Mouse (Mus musculus) lung, postnatal 4 days (tissue): Measurements from ENCODE around the gene Spice1.

ENCODE experiments used
- DNase-seq, 2 experiments: peaks; one replicate each; pipeline ENCODE4 v3.0.0; 2021

The Spice1 gene

DNA sequence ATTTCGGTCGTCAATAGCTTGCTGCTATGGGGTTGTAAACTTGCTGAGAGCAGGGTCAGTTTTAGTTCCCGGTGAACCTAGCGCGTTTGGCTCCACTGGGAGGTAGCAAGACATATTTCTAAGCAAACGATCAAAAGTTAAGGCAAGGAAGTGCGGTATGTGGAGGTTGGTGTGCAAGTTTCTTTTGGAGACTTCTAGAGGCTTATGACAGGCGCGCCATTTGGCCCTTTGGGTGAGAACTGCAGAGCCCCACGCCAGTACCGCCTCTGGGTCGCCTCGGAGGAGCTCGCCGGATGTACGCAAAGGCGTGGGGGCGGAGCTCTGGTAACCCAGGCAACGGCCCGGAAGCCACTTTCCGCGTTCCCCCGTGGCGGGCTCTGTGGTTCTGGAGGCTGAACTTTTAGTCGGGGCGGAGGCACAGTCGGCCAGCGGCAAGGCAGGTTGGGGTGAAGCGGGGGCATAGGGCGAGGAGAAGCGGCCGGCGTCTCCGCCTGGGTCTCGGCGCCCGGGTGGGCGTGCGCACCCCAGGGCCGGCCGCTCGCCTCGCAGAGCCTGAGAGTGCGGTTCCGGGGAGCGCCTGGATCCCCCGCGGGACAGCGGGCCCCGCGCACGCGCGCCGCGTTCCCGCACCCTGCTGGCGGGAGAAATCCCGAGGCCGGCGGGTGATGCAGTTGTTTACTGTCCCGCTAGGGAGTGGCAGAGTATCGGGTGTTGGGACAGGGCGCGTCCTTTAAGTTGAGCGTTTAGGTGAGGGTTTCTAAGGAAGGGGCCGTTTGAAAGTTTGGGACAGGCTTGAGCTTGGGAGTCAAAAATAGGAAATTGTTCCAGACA, at the start of gene Spice1:
Gene Spice1, plus strand, starts transcription at position 51 of the 831 bp plus-strand sequence.
- DNase-seq = peak; percentile 96

DNA sequence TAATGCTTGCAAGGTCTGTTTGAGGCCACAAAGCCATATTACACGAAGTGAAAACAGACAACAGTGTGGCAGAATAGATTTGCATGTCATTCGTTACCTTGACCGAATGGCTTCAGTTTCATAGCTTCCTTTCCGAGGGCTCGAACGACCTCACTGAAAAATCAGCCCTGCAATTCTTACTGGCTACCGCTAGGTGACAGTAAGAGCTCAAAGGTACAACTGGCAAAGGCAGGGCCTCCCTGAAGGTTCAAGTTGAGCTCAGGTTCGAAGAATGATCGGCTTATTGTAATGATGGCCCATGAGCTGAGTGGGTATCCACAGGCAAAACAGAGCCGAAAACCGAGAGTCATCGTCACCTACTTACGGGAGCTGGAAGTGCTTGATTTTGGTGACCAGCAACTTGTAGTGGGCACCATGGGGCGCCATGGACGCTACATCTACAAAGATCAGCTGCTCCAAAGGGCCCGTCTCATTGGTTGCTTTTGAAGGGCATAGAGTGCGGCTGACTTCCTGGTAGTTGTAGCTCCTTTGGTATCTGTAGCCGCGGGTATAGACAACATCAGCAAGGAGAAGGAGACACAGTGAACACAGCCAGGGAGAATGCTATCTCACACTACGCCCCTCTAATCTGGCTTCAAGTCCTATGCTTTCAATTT, 47.4 kb upstream of the Spice1 start:
- no peak for DNase-seq

GRCm38 (mm10) chr16:44302126-44302892, 44.6 kb upstream of the Spice1 start:
- DNase-seq = no peak

DNA sequence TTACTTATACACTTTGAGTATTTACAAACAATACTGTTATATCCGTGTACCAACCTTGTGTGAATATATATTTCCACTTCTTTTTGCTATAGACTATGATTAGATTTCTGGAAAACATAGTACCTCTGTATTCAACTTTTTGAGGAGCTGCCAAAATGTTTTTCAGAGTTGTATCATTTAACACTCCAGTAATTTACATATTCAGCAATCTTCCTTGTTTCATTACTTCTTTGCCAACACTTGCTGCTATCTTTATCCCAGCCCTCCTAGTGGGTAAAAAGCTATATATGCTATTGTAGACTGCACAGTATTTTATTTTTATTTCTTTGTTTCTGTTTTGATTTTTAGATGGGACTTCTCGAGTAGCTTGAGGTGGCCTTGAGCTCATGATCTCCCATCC, 43.1 kb upstream of the Spice1 start:
- no peak for DNase-seq

GRCm38 (mm10) chr16:44305606-44306005, 41.3 kb upstream of the Spice1 start:
- no peak for DNase-seq

DNA sequence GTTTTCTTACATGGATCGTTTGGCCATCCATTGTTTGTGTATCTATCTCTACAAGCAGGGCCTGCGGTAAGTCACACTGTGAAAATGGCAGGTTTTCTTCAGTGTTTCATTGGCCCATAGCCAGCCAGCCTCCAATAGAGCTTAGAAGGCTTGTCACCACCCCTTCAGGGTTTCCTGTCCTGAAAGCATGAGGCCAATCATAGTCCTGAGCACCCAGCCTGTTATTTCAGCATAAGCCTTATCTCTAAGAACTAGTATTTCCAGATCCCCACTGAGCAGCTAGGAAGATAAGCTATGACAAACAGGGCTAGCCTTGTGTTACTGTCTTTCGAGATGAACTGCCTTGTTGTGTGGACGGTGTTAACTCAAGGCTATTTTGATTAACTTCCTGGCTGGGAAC, 33.5 kb upstream of the Spice1 start:
- no peak for DNase-seq

DNA sequence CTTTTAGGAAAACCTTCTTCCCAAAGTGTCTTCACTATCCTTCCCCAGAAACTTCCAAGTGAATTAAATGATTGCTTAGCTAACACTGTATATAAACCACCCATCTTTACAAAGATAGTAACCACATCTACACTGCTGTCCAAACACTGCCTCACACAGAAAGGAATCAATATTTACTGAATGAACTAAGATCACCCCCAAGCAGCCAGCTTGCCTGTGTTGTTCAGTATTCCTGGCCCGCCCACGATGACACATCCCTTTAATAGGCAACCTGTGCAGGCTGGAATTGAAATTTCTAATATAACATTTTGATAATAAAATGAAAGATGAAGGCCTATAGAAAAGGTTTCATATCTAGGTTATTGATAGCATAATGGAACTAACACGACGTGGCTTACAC, 30.6 kb upstream of the Spice1 start:
- no peak for DNase-seq

GRCm38 (mm10) chr16:44320232-44320631, 26.7 kb upstream of the Spice1 start:
- no peak for DNase-seq

DNA sequence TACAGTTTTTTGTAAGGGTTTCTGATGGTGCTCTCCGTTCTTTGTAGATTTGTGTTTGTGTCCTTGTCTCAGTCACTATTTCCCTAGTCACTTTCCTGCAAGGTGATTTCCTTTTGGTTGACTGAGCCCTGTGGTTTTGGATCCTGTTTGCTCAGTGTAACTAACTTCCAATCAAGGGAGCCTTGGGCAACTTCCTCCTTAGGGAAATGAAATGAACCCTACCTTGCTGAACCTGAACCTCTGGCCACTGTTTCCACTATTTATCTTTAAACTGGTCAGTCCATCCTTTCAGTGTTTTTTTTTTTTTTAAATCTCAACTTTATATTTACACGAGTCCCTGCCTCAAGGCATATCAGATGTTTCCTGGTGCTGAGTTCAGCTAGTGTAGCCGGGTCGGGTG, 18.3 kb upstream of the Spice1 start:
- DNase-seq = no peak

DNA sequence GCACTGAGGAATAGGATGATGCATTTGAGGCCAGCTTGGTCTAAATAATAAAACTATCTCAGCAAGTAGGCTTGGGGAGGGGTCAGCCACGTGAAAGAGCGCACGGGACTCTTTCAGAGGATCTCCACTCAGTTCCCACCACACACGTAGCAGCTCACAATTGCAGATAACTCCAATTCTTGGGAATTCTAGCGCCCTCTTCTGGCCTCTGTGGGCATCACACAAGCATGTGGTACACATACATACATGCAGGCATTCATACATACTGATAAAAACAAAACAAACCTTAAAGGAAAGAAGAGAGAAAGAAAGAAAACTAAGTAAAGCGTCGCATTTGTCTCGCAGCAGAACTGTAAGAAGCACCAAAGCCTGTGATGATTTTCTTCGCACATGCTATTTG, 16.3 kb upstream of the Spice1 start:
- DNase-seq = no peak

GRCm38 (mm10) chr16:44331154-44331553, 15.8 kb upstream of the Spice1 start:
- no peak for DNase-seq

DNA sequence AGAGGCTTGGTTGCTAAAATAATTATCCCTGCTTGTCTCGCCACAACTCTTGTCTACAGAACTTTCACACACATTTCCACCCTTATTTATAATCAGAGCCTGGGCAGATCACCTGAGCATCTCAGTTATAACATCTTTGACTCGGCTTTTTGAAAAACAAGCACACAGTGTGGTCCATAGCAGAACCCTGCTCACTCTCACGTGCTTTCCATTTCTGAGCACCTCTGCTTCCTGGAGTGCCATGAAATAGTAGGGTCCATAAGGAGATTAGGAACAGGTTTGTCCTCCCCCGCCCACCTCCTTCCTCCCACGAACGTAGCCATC, 15.3 kb upstream of the Spice1 start:
- DNase-seq = no peak

- peak; percentile 23 to 26 for DNase-seq
Observed at GRCm38 (mm10) chr16:44331995-44332860, 14.7 kb upstream of the Spice1 start.

GRCm38 (mm10) chr16:44332861-44333284, 14.0 kb upstream of the Spice1 start, which contains the start of gene Sidt1:
TSS of gene Sidt1 (minus strand) at chr16:44333196.
- DNase-seq = peak; percentile 22 to 35

GRCm38 (mm10) chr16:44337541-44337940, 9.4 kb upstream of the Spice1 start:
- DNase-seq = no peak

DNA sequence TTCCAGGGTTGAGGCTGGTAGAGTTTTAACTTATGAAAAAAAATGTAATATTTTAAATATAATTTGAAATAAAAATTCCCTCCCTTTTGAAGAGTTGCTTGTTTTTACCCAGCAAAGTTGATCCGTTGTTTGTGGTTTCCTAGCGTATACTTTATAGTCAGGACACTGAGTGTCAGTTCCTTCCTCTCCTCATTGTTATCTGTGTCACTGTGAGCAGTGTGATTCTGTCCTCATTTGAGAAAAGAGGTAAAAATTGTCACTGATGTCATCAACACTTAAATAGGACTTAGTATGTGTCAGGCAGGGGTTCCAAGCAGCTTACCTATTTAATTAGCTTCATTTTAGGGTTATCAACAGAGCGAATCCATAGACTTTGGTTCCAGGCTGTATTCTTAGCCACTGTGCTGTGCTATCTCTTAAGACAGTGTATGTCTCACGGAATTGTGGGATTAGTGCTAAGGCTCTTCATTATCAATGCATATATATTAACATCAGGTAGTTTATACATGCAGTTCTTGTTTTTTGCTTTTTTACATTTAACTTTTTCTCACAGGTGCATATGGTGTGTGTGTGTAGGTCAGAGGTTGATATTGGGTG, 3.0 kb downstream of the Spice1 start:
- no peak for DNase-seq

DNA sequence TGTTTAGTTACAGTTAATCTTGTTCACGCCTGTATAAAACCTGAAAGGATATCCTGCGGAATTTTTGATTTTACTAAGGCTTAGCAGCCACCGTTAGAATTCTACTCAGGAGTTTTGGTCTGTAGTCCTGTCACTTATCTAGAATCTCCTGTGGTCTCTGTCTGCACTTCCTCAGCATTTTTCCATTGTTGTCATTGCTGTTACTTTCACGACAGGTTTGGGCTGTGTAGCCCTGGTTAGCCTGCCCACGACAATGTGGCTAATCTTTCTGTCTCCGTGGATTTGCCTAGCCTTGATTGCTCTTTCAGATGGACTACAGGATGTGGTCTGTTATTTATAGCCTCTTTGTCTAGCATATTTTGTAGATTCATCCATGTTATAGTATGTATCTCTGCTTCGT, 9.4 kb downstream of the Spice1 start:
- no peak for DNase-seq

DNA sequence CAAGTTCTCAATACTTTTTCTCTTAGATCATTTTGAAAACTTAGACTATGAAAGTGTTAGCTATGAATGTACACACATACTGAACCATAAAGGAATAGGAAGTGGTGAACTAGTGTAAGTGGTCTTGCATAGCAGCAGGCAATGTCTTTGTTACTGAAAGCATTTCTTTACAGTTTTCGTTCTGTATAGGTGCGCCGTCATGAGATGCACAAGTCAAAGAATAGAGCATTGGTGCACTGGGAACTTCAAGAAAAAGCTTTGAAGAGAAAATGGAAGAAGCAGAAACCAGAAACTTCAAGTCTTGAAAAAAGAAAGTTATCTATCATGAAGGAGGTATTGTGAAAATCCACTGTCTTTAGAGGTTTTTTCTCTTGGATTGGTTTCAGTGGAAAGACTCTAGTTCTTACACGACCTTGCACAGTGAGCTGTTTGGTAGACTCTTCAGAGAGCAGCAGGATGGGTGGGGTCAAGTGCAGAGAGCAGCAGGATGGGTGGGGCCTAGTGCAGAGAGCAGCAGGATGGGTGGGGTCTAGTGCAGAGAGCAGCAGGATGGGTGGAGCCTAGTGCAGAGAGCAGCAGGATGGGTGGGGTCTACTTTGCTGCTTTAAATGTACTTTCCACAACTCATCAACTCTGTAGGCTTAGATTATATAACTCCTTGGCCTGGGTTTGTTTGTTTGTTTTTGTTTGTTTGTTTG, 10.8 kb downstream of the Spice1 start:
- peak; percentile 69 to 77 for DNase-seq

DNA sequence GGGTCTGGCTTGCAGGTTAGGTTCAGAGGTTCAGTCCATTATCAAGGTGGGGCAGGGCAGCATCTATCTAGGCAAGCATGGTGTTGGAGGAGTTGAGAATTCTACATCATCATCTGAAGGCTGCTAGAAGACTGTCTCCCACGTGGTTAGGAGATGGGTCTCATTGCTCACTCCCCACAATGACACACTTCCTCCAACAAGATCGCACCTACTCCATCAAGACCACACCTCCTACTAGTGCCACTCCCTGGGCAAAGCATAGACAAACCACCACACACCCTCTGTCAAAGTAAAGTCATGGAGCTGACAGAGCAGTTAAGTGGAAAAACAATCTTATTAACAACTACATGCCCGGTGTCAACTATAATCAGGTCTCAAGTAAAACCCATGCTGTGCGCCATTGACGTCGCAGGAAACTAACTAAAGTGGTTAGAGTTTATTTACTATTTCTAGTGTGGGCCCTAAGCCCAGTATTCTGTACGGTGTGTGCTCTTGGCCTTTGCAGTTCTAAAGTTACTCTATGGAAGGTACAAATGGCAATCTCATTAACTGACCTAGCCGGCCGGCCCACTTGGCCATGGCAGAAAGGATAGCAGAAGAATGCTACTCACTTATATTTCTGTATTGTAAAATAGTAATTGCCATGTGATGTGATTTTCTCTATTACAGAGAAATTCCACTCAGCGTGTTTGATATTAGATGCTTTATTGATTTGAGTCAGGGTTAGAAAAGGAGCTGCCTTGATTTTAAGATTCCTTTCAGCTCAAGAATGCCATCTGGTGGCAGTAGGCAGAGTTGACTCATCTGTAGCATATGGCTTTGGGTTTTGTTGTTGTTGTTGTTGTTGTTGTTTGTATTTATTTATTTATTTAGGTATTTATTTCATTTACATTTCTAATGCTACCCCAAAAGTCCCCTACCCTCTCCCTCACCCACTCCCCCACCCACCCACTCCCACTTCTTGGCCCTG, 15.3 kb downstream of the Spice1 start:
- peak in 1 of 2 experiments; percentile 33 for DNase-seq

- DNase-seq = no peak
Observed at GRCm38 (mm10) chr16:44365522-44365921, 18.6 kb downstream of the Spice1 start.
